Mouse (Mus musculus): ENCODE data around the gene Nup205. TPM values are rescaled to one million over a fixed set of nuclear protein-coding genes. Genes with fewer than 3 reads are reported as not detected.
A peak's percentile ranks its signal among the peaks of the same experiment; 100 is the strongest.

Nup205 gene
- total RNA-seq, 1 experiment: 108 TPM

DNA sequence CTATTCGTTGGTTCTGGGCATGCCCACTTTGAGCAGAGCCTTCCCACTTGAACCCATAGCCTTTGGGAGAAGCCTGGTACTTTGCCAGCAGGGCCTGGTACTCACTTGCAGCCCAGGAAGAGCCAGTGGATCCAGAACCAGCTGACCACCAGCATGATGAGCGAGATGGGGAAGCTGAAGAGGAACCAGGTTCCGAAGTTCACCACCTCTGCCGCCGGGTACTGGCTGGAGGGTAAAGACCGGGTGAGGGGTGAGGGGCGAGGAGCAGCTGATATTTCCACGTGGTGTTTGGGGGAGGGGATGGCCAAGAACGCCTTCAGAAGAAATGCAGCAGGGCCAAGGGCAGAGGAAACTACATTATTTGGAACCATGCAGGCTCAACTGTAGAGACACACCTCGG lies 102.1 kb downstream of the Nup205 start:
- TF ChIP-seq CHD2 (IDR thresholded peaks at IDR 0.05; ENCODE audit: low read depth, low read length) (no peak), ZC3H11A (IDR thresholded peaks at IDR 0.05; ENCODE audit: borderline replicate concordance, low read depth, low read length) (no peak), ZNF384 (IDR thresholded peaks at IDR 0.05; ENCODE audit: low read depth, low read length) (no peak), MAFK (IDR thresholded peaks at IDR 0.05; ENCODE audit: insufficient read depth, low read depth, low read length) (no peak), HCFC1 (IDR thresholded peaks at IDR 0.05; ENCODE audit: borderline replicate concordance, insufficient read depth, low read length) (no peak)
- H3K4me3 ChIP-seq (ENCODE audit: insufficient read depth in 1 of 2, low read depth in 1 of 2, low read length in 2 of 2, poor library complexity in 1 of 2, severe bottlenecking in 1 of 2): no peak overlapping the region
- no peak for DNase-seq (ENCODE audit: low read depth, low spot score)
- H3K9ac ChIP-seq (ENCODE audit: insufficient read depth, low read depth, low read length, poor library complexity, severe bottlenecking): no peak overlapping the region
- H3K36me3 ChIP-seq (ENCODE audit: control insufficient read depth, insufficient read depth, low read length, poor library complexity, severe bottlenecking): no peaks in the 10 kb centered on the region
- no peaks in the 10 kb centered on the region for H3K9me3 ChIP-seq (ENCODE audit: control insufficient read depth, insufficient read depth, low read depth, low read length)
- H3K27ac ChIP-seq (ENCODE audit: insufficient read depth, low read depth, low read length, poor library complexity, severe bottlenecking): no peak overlapping the region
- in situ Hi-C loops (cut with MboI; ENCODE audit: low sequenced_read_pairs in 2 of 2, unreplicated experiment in 2 of 2): no loop called here
- no peaks in the 10 kb centered on the region for H3K4me1 ChIP-seq (ENCODE audit: control insufficient read depth in 2 of 2, insufficient read depth in 2 of 2, low read length in 2 of 2, poor library complexity in 1 of 2)

GRCm38 (mm10) chr6:35288114-35288761 lies 111.0 kb downstream of the Nup205 start:
- H3K4me1 ChIP-seq (ENCODE audit: control insufficient read depth in 2 of 2, insufficient read depth in 2 of 2, low read length in 2 of 2, poor library complexity in 1 of 2): peaks cover 7 to 18% of the 10 kb centered on the region in 2 experiments
- H3K9ac ChIP-seq (ENCODE audit: insufficient read depth, low read depth, low read length, poor library complexity, severe bottlenecking): no peak overlapping the region
- TF ChIP-seq ZNF384 (IDR thresholded peaks at IDR 0.05; ENCODE audit: low read depth, low read length) (no peak), MAFK (IDR thresholded peaks at IDR 0.05; ENCODE audit: insufficient read depth, low read depth, low read length) (no peak), HCFC1 (IDR thresholded peaks at IDR 0.05; ENCODE audit: borderline replicate concordance, insufficient read depth, low read length) (no peak), CHD2 (IDR thresholded peaks at IDR 0.05; ENCODE audit: low read depth, low read length) (no peak), ZC3H11A (IDR thresholded peaks at IDR 0.05; ENCODE audit: borderline replicate concordance, low read depth, low read length) (no peak)
- H3K4me3 ChIP-seq (ENCODE audit: insufficient read depth in 1 of 2, low read depth in 1 of 2, low read length in 2 of 2, poor library complexity in 1 of 2, severe bottlenecking in 1 of 2): peak overlapping the region in 1 of 2 experiments; percentile 45; a peak in 1 of 4 replicates
- H3K9me3 ChIP-seq (ENCODE audit: control insufficient read depth, insufficient read depth, low read depth, low read length): no peaks in the 10 kb centered on the region
- no peaks in the 10 kb centered on the region for H3K36me3 ChIP-seq (ENCODE audit: control insufficient read depth, insufficient read depth, low read length, poor library complexity, severe bottlenecking)
- no peak for DNase-seq (ENCODE audit: low read depth, low spot score)
- in situ Hi-C loops (cut with MboI; ENCODE audit: low sequenced_read_pairs in 2 of 2, unreplicated experiment in 2 of 2): no loop called here
- H3K27ac ChIP-seq (ENCODE audit: insufficient read depth, low read depth, low read length, poor library complexity, severe bottlenecking): no peak overlapping the region

- Histone ChIP-seq H3K4me3 (ENCODE audit: insufficient read depth in 1 of 2, low read depth in 1 of 2, low read length in 2 of 2, poor library complexity in 1 of 2, severe bottlenecking in 1 of 2) (peak overlapping the region in 1 of 2 experiments; percentile 45; a peak in 1 of 4 replicates), H3K4me1 (ENCODE audit: control insufficient read depth in 2 of 2, insufficient read depth in 2 of 2, low read length in 2 of 2, poor library complexity in 1 of 2) (peaks cover 7 to 18% of the 10 kb centered on the region in 2 experiments), H3K9me3 (ENCODE audit: control insufficient read depth, insufficient read depth, low read depth, low read length) (no peaks in the 10 kb centered on the region), H3K27ac (ENCODE audit: insufficient read depth, low read depth, low read length, poor library complexity, severe bottlenecking) (no peak overlapping the region; the same call in 1 of the 2 replicates), H3K36me3 (ENCODE audit: control insufficient read depth, insufficient read depth, low read length, poor library complexity, severe bottlenecking) (no peaks in the 10 kb centered on the region), H3K9ac (ENCODE audit: insufficient read depth, low read depth, low read length, poor library complexity, severe bottlenecking) (peak overlapping the region; percentile 21; the same call in 1 of the 2 replicates)
- in situ Hi-C loops (cut with MboI; ENCODE audit: low sequenced_read_pairs in 2 of 2, unreplicated experiment in 2 of 2): no loop called here
- DNase-seq (ENCODE audit: low read depth, low spot score): no peak
- TF ChIP-seq CHD2 (IDR thresholded peaks at IDR 0.05; ENCODE audit: low read depth, low read length) (no peak), ZC3H11A (IDR thresholded peaks at IDR 0.05; ENCODE audit: borderline replicate concordance, low read depth, low read length) (no peak), ZNF384 (IDR thresholded peaks at IDR 0.05; ENCODE audit: low read depth, low read length) (no peak), MAFK (IDR thresholded peaks at IDR 0.05; ENCODE audit: insufficient read depth, low read depth, low read length) (no peak), HCFC1 (IDR thresholded peaks at IDR 0.05; ENCODE audit: borderline replicate concordance, insufficient read depth, low read length) (no peak)
Measured at GRCm38 (mm10) chr6:35288920-35289319, 111.7 kb downstream of the Nup205 start.

- Histone ChIP-seq H3K27ac (ENCODE audit: insufficient read depth, low read depth, low read length, poor library complexity, severe bottlenecking) (no peak overlapping the region), H3K4me3 (ENCODE audit: insufficient read depth in 1 of 2, low read depth in 1 of 2, low read length in 2 of 2, poor library complexity in 1 of 2, severe bottlenecking in 1 of 2) (no peak overlapping the region), H3K9ac (ENCODE audit: insufficient read depth, low read depth, low read length, poor library complexity, severe bottlenecking) (no peak overlapping the region), H3K36me3 (ENCODE audit: control insufficient read depth, insufficient read depth, low read length, poor library complexity, severe bottlenecking) (no peaks in the 10 kb centered on the region), H3K9me3 (ENCODE audit: control insufficient read depth, insufficient read depth, low read depth, low read length) (no peaks in the 10 kb centered on the region), H3K4me1 (ENCODE audit: control insufficient read depth in 2 of 2, insufficient read depth in 2 of 2, low read length in 2 of 2, poor library complexity in 1 of 2) (peaks cover 7 to 18% of the 10 kb centered on the region in 2 experiments)
- in situ Hi-C loops (cut with MboI; ENCODE audit: low sequenced_read_pairs in 2 of 2, unreplicated experiment in 2 of 2): no loop called here
- TF ChIP-seq HCFC1 (IDR thresholded peaks at IDR 0.05; ENCODE audit: borderline replicate concordance, insufficient read depth, low read length): no peak
- no peak for TF ChIP-seq MAFK (IDR thresholded peaks at IDR 0.05; ENCODE audit: insufficient read depth, low read depth, low read length)
- no peak for TF ChIP-seq ZC3H11A (IDR thresholded peaks at IDR 0.05; ENCODE audit: borderline replicate concordance, low read depth, low read length)
- no peak for DNase-seq (ENCODE audit: low read depth, low spot score)
Measured at GRCm38 (mm10) chr6:35289676-35290075, 112.5 kb downstream of the Nup205 start.

Data from ES-E14 (cell line).